Mouse (Mus musculus) fibroblast of lung, adult 2 months (primary cell): ENCODE measurements around the gene Isy1.
"Not testable (repeated sequence)": the region's sequence is repeated elsewhere in the genome, so short reads cannot be mapped to it uniquely, and the experiment has no call there.

ENCODE experiments used
- DNase-seq: peaks from one replicate; pipeline ENCODE4 v3.0.0-alpha.2; 2011; ENCODE audit warnings: low read depth

The Isy1 gene

GRCm38 (mm10) chr6:87777842-87778241 is 60.8 kb downstream of the Isy1 start, which contains the start of gene Gp9:
Gene Gp9, plus strand, starts transcription at chr6:87778072.
- DNase-seq: no peak

DNA sequence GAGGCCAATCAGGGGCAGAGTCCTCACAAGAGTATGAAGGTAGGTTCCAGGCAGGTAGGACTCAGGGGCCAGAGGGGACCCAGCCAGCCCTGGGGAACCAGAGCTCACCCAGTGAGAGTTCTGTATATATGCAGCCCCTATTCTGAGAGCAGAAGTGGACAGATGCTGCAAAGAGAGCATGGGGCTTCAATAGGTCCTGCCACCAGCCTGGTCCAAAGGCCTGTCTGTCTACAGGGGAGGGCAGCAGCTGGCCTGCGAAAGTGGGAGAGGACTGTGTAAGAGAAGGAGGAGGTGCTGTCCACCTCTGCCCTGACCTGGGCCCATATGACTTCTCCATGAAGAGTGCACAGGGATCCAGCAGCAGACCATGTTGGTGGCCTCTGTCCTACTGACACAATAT is 61.9 kb downstream of the Isy1 start:
- no peak for DNase-seq

GRCm38 (mm10) chr6:87775588-87776245 is 62.9 kb downstream of the Isy1 start:
- DNase-seq: no peak

- DNase-seq: no peak
Measured at GRCm38 (mm10) chr6:87774909-87775308, 63.7 kb downstream of the Isy1 start.

- no peak for DNase-seq
Measured at GRCm38 (mm10) chr6:87774466-87774865, 64.1 kb downstream of the Isy1 start.

GRCm38 (mm10) chr6:87770626-87771025 is 68.0 kb downstream of the Isy1 start:
- DNase-seq: no peak

DNA sequence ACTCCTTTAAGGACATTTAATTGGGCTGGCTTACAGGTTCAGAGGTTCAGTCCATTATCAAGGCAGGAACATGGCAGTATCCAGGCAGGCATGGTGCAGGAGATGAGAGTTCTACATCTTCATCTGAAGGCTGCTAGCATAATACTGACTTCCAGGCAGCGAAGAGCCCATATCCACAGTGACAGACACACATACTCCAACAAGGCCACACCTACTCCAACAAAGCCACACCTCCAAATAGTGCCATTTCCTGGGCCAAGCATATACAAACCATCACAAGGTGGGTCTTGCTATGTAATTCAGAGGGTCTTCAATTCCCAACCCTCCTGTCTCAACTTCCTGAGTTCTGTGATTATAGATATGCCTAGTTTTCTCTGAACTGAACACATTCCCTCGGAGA is 74.3 kb downstream of the Isy1 start:
- not testable (repeated sequence) for DNase-seq
